In the genomic region with DNA sequence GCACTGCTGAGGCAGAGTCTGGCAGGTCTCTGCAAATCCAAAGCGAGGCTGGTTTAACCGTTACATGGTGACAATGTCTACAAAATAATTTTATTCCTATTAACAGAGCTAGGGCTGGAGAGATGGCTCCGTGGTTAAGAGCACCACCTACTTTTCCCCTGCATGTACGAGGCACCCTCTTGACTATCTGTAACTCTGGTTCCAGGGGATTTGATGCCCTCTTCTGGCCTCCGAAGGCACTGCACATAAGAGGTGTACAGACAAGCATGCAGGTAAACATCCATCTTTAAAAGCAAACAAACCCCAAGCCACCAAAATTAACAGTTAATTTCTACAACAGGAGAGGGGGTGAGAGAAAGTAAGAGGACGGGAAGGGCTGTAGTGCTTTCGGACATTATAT, we compare ENCODE assay signal across 9 mouse cellular contexts. TPM values are rescaled to one million over a fixed set of nuclear protein-coding genes. Genes with fewer than 3 reads are reported as not detected.
DNase-seq lines count a peak whose midpoint lies in the region; ATAC-seq and TF ChIP-seq lines count a peak whose summit lies in the region.
"Had no signal": no experiment of that assay in that cellular context is flagged by ENCODE, and none has a peak within 500 bp of the region (broad histone marks: within the 10 kb centered on the region; RNA-seq: fewer than 3 reads in every experiment).

No protein-coding gene starts in this region.

- no peak for DNase-seq in heart, postnatal 10 days
- no peak for DNase-seq in Patski (ENCODE audit: low read depth, low spot score)
- DNase-seq in forebrain, embryonic 11.5 days (ENCODE audit: low spot score), result peak; percentile 57
- peak; percentile 40 for DNase-seq in limb, embryonic 11.5 days (ENCODE audit: low spot score)
- no peak for DNase-seq in ovary, adult 18-20 months (ENCODE audit: low spot score)

- no peak overlapping the region for H3K27ac ChIP-seq in heart, embryonic 13.5 days (replicated peaks)
- no peak overlapping the region for H3K27ac ChIP-seq in forebrain, embryonic 11.5 days (ENCODE audit: low read depth, low read length)
- H3K27ac ChIP-seq in limb, embryonic 11.5 days (replicated peaks; ENCODE audit: low read depth, low read length), result no peak overlapping the region
- no peak overlapping the region for H3K27ac ChIP-seq in midbrain, embryonic 16.5 days (ENCODE audit: low read length)

- CTCF ChIA-PET in Patski (lab: Charles Lee), result interaction anchor here (1.3 kb wide), 1 partner anchor 17 kb away, joined by 3 read pairs; no protein-coding TSS in a partner anchor

- H3K4me1 ChIP-seq in heart, embryonic 13.5 days, result peaks cover 40% of the 10 kb centered on the region
- H3K4me1 ChIP-seq in forebrain, embryonic 11.5 days (replicated peaks; ENCODE audit: control insufficient read depth, insufficient read depth, low read length), result peaks cover 8% of the 10 kb centered on the region; the same call in 1 of the 2 replicates
- peaks cover 6% of the 10 kb centered on the region; the same call in 1 of the 2 replicates for H3K4me1 ChIP-seq in limb, embryonic 11.5 days (ENCODE audit: control insufficient read depth, insufficient read depth, low read length)
- H3K4me1 ChIP-seq in midbrain, embryonic 16.5 days (ENCODE audit: control insufficient read depth, insufficient read depth, low read length), result peaks cover 20% of the 10 kb centered on the region

- intact Hi-C loops in heart, postnatal 10 days (cut with DNase I), result loop anchor here (5.0 kb wide), 1 partner anchor 121 kb away; the partner anchor contains the start of gene Btbd7

- WGBS in heart, embryonic 13.5 days, result 77% methylated on average over 7 of the region's 7 CpGs
- 90% methylated on average over 7 of the region's 7 CpGs for WGBS in forebrain, embryonic 11.5 days
- 84% methylated on average over 7 of the region's 7 CpGs for WGBS in limb, embryonic 11.5 days
- 85% methylated on average over 7 of the region's 7 CpGs for WGBS in midbrain, embryonic 16.5 days

- in situ Hi-C loops in Patski (cut with MboI; ENCODE audit: low pct_unique_long_range_greater_than_20kb), result loop anchor here (25.0 kb wide), 1 partner anchor 769 kb away; the partner anchor contains the start of gene Cpsf2

- peak overlapping the region; percentile 95 for H3K9ac ChIP-seq in heart, embryonic 13.5 days
- no peak overlapping the region; the same call in 1 of the 2 replicates for H3K9ac ChIP-seq in forebrain, embryonic 11.5 days (ENCODE audit: low read length)
- no peak overlapping the region for H3K9ac ChIP-seq in limb, embryonic 11.5 days (ENCODE audit: low read length)
- no peak overlapping the region; the same call in 1 of the 2 replicates for H3K9ac ChIP-seq in midbrain, embryonic 16.5 days (ENCODE audit: low read depth, low read length)

- H3K36me3 ChIP-seq in heart, embryonic 13.5 days, result peaks cover 14% of the 10 kb centered on the region; the same call in 1 of the 2 replicates
- H3K36me3 ChIP-seq in forebrain, embryonic 11.5 days (ENCODE audit: control insufficient read depth, insufficient read depth, low read length), result no peaks in the 10 kb centered on the region
- H3K36me3 ChIP-seq in limb, embryonic 11.5 days (ENCODE audit: control insufficient read depth, insufficient read depth, low read length), result no peaks in the 10 kb centered on the region
- H3K36me3 ChIP-seq in midbrain, embryonic 16.5 days (ENCODE audit: control insufficient read depth, insufficient read depth, low read length), result no peaks in the 10 kb centered on the region

- peak; percentile 67 for TF ChIP-seq CTCF in Patski (IDR thresholded peaks at IDR 0.05)

- POLR2A ChIA-PET in Patski (lab: Charles Lee), result interaction anchor here (1.2 kb wide), 1 partner anchor 16 kb away, joined by 4 read pairs; no protein-coding TSS in a partner anchor

- ATAC-seq in heart, embryonic 13.5 days (ENCODE audit: extremely low read depth, insufficient number of reproducible peaks, low FRiP score, low TSS enrichment), result no peak
- ATAC-seq in Patski, result no peak
- no peak for ATAC-seq in forebrain, embryonic 11.5 days (replicated peaks; ENCODE audit: low FRiP score)
- no peak for ATAC-seq in limb, embryonic 11.5 days (ENCODE audit: insufficient number of reproducible peaks, low FRiP score, low TSS enrichment, low read depth)
- ATAC-seq in midbrain, embryonic 16.5 days, result no peak
- no peak for ATAC-seq in megakaryocyte-erythroid progenitor cell, adult 5-6 weeks (replicated peaks; ENCODE audit: low FRiP score, low TSS enrichment, poor library complexity, severe bottlenecking)

- H3K9me3 ChIP-seq in heart, embryonic 13.5 days, result no peaks in the 10 kb centered on the region
- no peaks in the 10 kb centered on the region for H3K9me3 ChIP-seq in forebrain, embryonic 11.5 days (ENCODE audit: control insufficient read depth, low read length)
- H3K9me3 ChIP-seq in limb, embryonic 11.5 days (ENCODE audit: control insufficient read depth, low read length), result no peaks in the 10 kb centered on the region
- H3K9me3 ChIP-seq in midbrain, embryonic 16.5 days (replicated peaks; ENCODE audit: control insufficient read depth, low read length, poor library complexity, severe bottlenecking), result no peaks in the 10 kb centered on the region

- H3K4me2 ChIP-seq in heart, embryonic 13.5 days, result peak overlapping the region; percentile 96
- H3K4me2 ChIP-seq in forebrain, embryonic 11.5 days (ENCODE audit: low read depth, low read length, severe bottlenecking), result peak overlapping the region; percentile 82
- peak overlapping the region; percentile 70 for H3K4me2 ChIP-seq in limb, embryonic 11.5 days (ENCODE audit: low read depth, severe bottlenecking)
- peak overlapping the region; percentile 64 for H3K4me2 ChIP-seq in midbrain, embryonic 16.5 days (ENCODE audit: low read length)

- H3K27me3 ChIP-seq in heart, embryonic 13.5 days (replicated peaks), result no peaks in the 10 kb centered on the region
- no peaks in the 10 kb centered on the region for H3K27me3 ChIP-seq in Patski
- no peaks in the 10 kb centered on the region for H3K27me3 ChIP-seq in forebrain, embryonic 11.5 days (ENCODE audit: control insufficient read depth, insufficient read depth, low read length)
- no peaks in the 10 kb centered on the region for H3K27me3 ChIP-seq in limb, embryonic 11.5 days (ENCODE audit: control insufficient read depth, insufficient read depth, low read length)
- H3K27me3 ChIP-seq in midbrain, embryonic 16.5 days (ENCODE audit: control insufficient read depth, insufficient read depth, low read depth, low read length), result no peaks in the 10 kb centered on the region

- H3K4me3 ChIP-seq in heart, embryonic 13.5 days, result peak overlapping the region; percentile 80
- peak overlapping the region; percentile 75 for H3K4me3 ChIP-seq in forebrain, embryonic 11.5 days (ENCODE audit: low read depth, low read length)
- H3K4me3 ChIP-seq in limb, embryonic 11.5 days (ENCODE audit: low read depth, low read length), result peak overlapping the region; percentile 73
- peak overlapping the region; percentile 88 for H3K4me3 ChIP-seq in midbrain, embryonic 16.5 days (ENCODE audit: low read depth, low read length)

RNA-seq across cellular contexts. Expression of gene Gm28051, which starts 1.3 kb away (rescaled TPM):
- not detected in 2 replicates for polyA plus RNA-seq in heart, embryonic 13.5 days (2015; fragmentation: Nextera tagmentation; extraction: Ambion mirVana)
- not detected for total RNA-seq in heart, postnatal 10 days (2021)
- not detected for polyA plus RNA-seq in Patski (2021)
- not detected in 2 replicates for polyA plus RNA-seq in forebrain, embryonic 11.5 days (2014; fragmentation: Nextera tagmentation; extraction: Ambion mirVana)
- 0.40 TPM in 1 of 2 replicates, not detected in the other for polyA plus RNA-seq in limb, embryonic 11.5 days (2014; fragmentation: Nextera tagmentation; extraction: Ambion mirVana)
- polyA plus RNA-seq in midbrain, embryonic 16.5 days (2015; fragmentation: Nextera tagmentation; extraction: Ambion mirVana), result not detected in 2 replicates
- total RNA-seq in megakaryocyte-erythroid progenitor cell, adult 5-6 weeks (2014; fragmentation: Nextera tagmentation), result not detected in 2 replicates
- not detected in 2 replicates for total RNA-seq in megakaryocyte-erythroid progenitor cell, adult 5-6 weeks (2017)
- polyA plus RNA-seq: gonadal fat pad, adult 2 months had no signal

RNA-seq across cellular contexts. Expression of gene Gon7, which starts 1.3 kb away (rescaled TPM):
- polyA plus RNA-seq in heart, embryonic 13.5 days (2015; fragmentation: Nextera tagmentation; extraction: Ambion mirVana), result 20.7 and 26.6 TPM in 2 replicates
- total RNA-seq in heart, postnatal 10 days (2021), result 10 to 100 TPM; 10.6 to 11.7 TPM
- polyA plus RNA-seq in Patski (2021), result 14.6 TPM
- 45.9 and 46.0 TPM in 2 replicates for polyA plus RNA-seq in forebrain, embryonic 11.5 days (2014; fragmentation: Nextera tagmentation; extraction: Ambion mirVana)
- 43.7 and 43.9 TPM in 2 replicates for polyA plus RNA-seq in limb, embryonic 11.5 days (2014; fragmentation: Nextera tagmentation; extraction: Ambion mirVana)
- 48.6 and 53.2 TPM in 2 replicates for polyA plus RNA-seq in midbrain, embryonic 16.5 days (2015; fragmentation: Nextera tagmentation; extraction: Ambion mirVana)
- 12.2 and 21.1 TPM in 2 replicates for total RNA-seq in megakaryocyte-erythroid progenitor cell, adult 5-6 weeks (2014; fragmentation: Nextera tagmentation)
- 25.5 and 28.1 TPM in 2 replicates for total RNA-seq in megakaryocyte-erythroid progenitor cell, adult 5-6 weeks (2017)

RNA-seq across cellular contexts. Expression of gene Ubr7, which starts 1.5 kb away (rescaled TPM):
- polyA plus RNA-seq in heart, embryonic 13.5 days (2015; fragmentation: Nextera tagmentation; extraction: Ambion mirVana), result 26.5 and 30.3 TPM in 2 replicates
- 10 to 100 TPM; 33.1 to 34.3 TPM for total RNA-seq in heart, postnatal 10 days (2021)
- 33.0 TPM for polyA plus RNA-seq in Patski (2021)
- 70.6 and 79.2 TPM in 2 replicates for polyA plus RNA-seq in forebrain, embryonic 11.5 days (2014; fragmentation: Nextera tagmentation; extraction: Ambion mirVana)
- polyA plus RNA-seq in limb, embryonic 11.5 days (2014; fragmentation: Nextera tagmentation; extraction: Ambion mirVana), result 58.6 and 59.2 TPM in 2 replicates
- polyA plus RNA-seq in midbrain, embryonic 16.5 days (2015; fragmentation: Nextera tagmentation; extraction: Ambion mirVana), result 33.8 and 34.7 TPM in 2 replicates
- 40.2 and 46.4 TPM in 2 replicates for total RNA-seq in megakaryocyte-erythroid progenitor cell, adult 5-6 weeks (2014; fragmentation: Nextera tagmentation)
- 65.0 and 72.8 TPM in 2 replicates for total RNA-seq in megakaryocyte-erythroid progenitor cell, adult 5-6 weeks (2017)

RNA-seq across cellular contexts. Expression of gene Gm20604, which starts 2.2 kb away (rescaled TPM):
- polyA plus RNA-seq in heart, embryonic 13.5 days (2015; fragmentation: Nextera tagmentation; extraction: Ambion mirVana), result 17.8 and 18.1 TPM in 2 replicates
- 1 to 10 TPM; 5.0 to 5.4 TPM for total RNA-seq in heart, postnatal 10 days (2021)
- 9.5 TPM for polyA plus RNA-seq in Patski (2021)
- polyA plus RNA-seq in forebrain, embryonic 11.5 days (2014; fragmentation: Nextera tagmentation; extraction: Ambion mirVana), result 31.8 and 32.7 TPM in 2 replicates
- 35.8 and 36.8 TPM in 2 replicates for polyA plus RNA-seq in limb, embryonic 11.5 days (2014; fragmentation: Nextera tagmentation; extraction: Ambion mirVana)
- polyA plus RNA-seq in midbrain, embryonic 16.5 days (2015; fragmentation: Nextera tagmentation; extraction: Ambion mirVana), result 50.5 and 50.9 TPM in 2 replicates
- 13.8 and 15.9 TPM in 2 replicates for total RNA-seq in megakaryocyte-erythroid progenitor cell, adult 5-6 weeks (2014; fragmentation: Nextera tagmentation)
- 11.9 and 14.0 TPM in 2 replicates for total RNA-seq in megakaryocyte-erythroid progenitor cell, adult 5-6 weeks (2017)

RNA-seq across cellular contexts. Expression of gene Tmem251, which starts 12.7 kb away (rescaled TPM):
- 6.8 and 7.5 TPM in 2 replicates for polyA plus RNA-seq in heart, embryonic 13.5 days (2015; fragmentation: Nextera tagmentation; extraction: Ambion mirVana)
- total RNA-seq in heart, postnatal 10 days (2021), result 1 to 10 TPM; 4.8 to 5.5 TPM
- 6.5 TPM for polyA plus RNA-seq in Patski (2021)
- 12.7 and 14.0 TPM in 2 replicates for polyA plus RNA-seq in forebrain, embryonic 11.5 days (2014; fragmentation: Nextera tagmentation; extraction: Ambion mirVana)
- polyA plus RNA-seq in limb, embryonic 11.5 days (2014; fragmentation: Nextera tagmentation; extraction: Ambion mirVana), result 9.7 and 10.7 TPM in 2 replicates
- polyA plus RNA-seq in midbrain, embryonic 16.5 days (2015; fragmentation: Nextera tagmentation; extraction: Ambion mirVana), result 10.8 and 11.3 TPM in 2 replicates
- 9.2 and 13.8 TPM in 2 replicates for total RNA-seq in megakaryocyte-erythroid progenitor cell, adult 5-6 weeks (2014; fragmentation: Nextera tagmentation)
- total RNA-seq in megakaryocyte-erythroid progenitor cell, adult 5-6 weeks (2017), result 8.1 and 10.8 TPM in 2 replicates

Comparison
In these comparisons a context has a peak if more than half of its experiments do, and no peak if none do; other contexts are left out.
1. DNase-seq: peak in forebrain, embryonic 11.5 days (single experiment) and limb, embryonic 11.5 days (single experiment); none in heart, postnatal 10 days (0 of 2), Patski (single experiment) and ovary, adult 18-20 months (single experiment).
2. Peak in every context shown above with its lines, with median percentiles within 50 percentile points of each other: H3K4me2 ChIP-seq and H3K4me3 ChIP-seq.